8 mouse cellular contexts compared by ENCODE assay signal in genomic region chr5:76183043-76183749, GRCm38 (mm10). TPM values are rescaled to one million over a fixed set of nuclear protein-coding genes. Genes with fewer than 3 reads are reported as not detected.
DNase-seq lines count a peak whose midpoint lies in the region; ATAC-seq and TF ChIP-seq lines count a peak whose summit lies in the region.

No protein-coding gene starts in this region.

- no peak for TF ChIP-seq POLR2A in liver, adult 2 months (IDR thresholded peaks at IDR 0.05; ENCODE audit: extremely low read depth, insufficient read depth, low read length)

- no peak for DNase-seq in liver, adult 2 months (ENCODE audit: extremely low read depth, low read depth, low spot score)
- DNase-seq in liver = no peak
- no peak for DNase-seq in hindbrain, postnatal 0 days (ENCODE audit: low spot score)
- no peak for DNase-seq in thymus, postnatal 10 days (ENCODE audit: low spot score in 2 of 2)
- DNase-seq in embryo, embryonic 11 days = no peak
- no peak for DNase-seq in layer of hippocampus, postnatal 10 days (ENCODE audit: low spot score in 2 of 2)

- H3K79me2 ChIP-seq in liver, adult 2 months (ENCODE audit: control insufficient read depth, insufficient read depth, low read length) = no peaks in the 10 kb centered on the region; the same call in 1 of the 2 replicates

- H3K9me3 ChIP-seq in hindbrain, postnatal 0 days (ENCODE audit: low read length) = no peaks in the 10 kb centered on the region

- no peak for TF ChIP-seq CTCF in liver, adult 2 months (IDR thresholded peaks at IDR 0.05; ENCODE audit: low read depth, low read length)
- TF ChIP-seq CTCF in hindbrain, postnatal 0 days (IDR thresholded peaks at IDR 0.05; ENCODE audit: low read depth) = no peak

- peak overlapping the region; percentile 35 for H3K9ac ChIP-seq in liver, adult 2 months (ENCODE audit: low read depth, low read length)
- H3K9ac ChIP-seq in hindbrain, postnatal 0 days (replicated peaks; ENCODE audit: low read length) = peak overlapping the region; percentile 94

- peak overlapping the region; percentile 97 for H3K4me3 ChIP-seq in liver, adult 2 months (ENCODE audit: insufficient read depth, low read depth, low read length)
- peak overlapping the region; percentile 86 for H3K4me3 ChIP-seq in brown adipose tissue, adult 24 weeks (ENCODE audit: insufficient read depth, low read depth, low read length)
- H3K4me3 ChIP-seq in hindbrain, postnatal 0 days (ENCODE audit: low read length) = peak overlapping the region; percentile 89

- ATAC-seq in hindbrain, postnatal 0 days = no peak; the same call in 1 of the 2 replicates
- ATAC-seq in monocyte, adult 5-6 weeks (replicated peaks; ENCODE audit: insufficient number of reproducible peaks, low FRiP score, low TSS enrichment, poor library complexity, severe bottlenecking) = peak; percentile 17; the same call in 1 of the 2 replicates

- H3K4me2 ChIP-seq in hindbrain, postnatal 0 days (ENCODE audit: low read depth, low read length) = peak overlapping the region; percentile 79

- WGBS in liver, adult 2 months = 43% methylated on average over 17 of the region's 17 CpGs
- WGBS in hindbrain, postnatal 0 days = 39% methylated on average over 17 of the region's 17 CpGs

- no peaks in the 10 kb centered on the region; the same call in 1 of the 2 replicates for H3K36me3 ChIP-seq in liver, adult 2 months (ENCODE audit: control insufficient read depth, insufficient read depth, low read length)
- H3K36me3 ChIP-seq in hindbrain, postnatal 0 days (ENCODE audit: insufficient read depth, low read length) = no peaks in the 10 kb centered on the region

- H3K27ac ChIP-seq in liver, adult 2 months (replicated peaks; ENCODE audit: insufficient read depth, low read depth, low read length) = 0 out of 2 replicates have a peak overlapping the region, but pooled peaks have one; percentile 3
- H3K27ac ChIP-seq in brown adipose tissue, adult 24 weeks (replicated peaks; ENCODE audit: low read depth, low read length) = peak overlapping the region; percentile 20; the same call in 1 of the 2 replicates
- H3K27ac ChIP-seq in hindbrain, postnatal 0 days = peak overlapping the region; percentile 97; the same call in 1 of the 2 replicates

- no peaks in the 10 kb centered on the region for H3K27me3 ChIP-seq in liver, adult 2 months (ENCODE audit: control insufficient read depth, insufficient read depth, low read length)
- H3K27me3 ChIP-seq in hindbrain, postnatal 0 days (ENCODE audit: insufficient read depth, low read length) = no peaks in the 10 kb centered on the region

- H3K4me1 ChIP-seq in liver, adult 2 months (ENCODE audit: control insufficient read depth, insufficient read depth, low read length) = peaks cover 6% of the 10 kb centered on the region
- H3K4me1 ChIP-seq in brown adipose tissue, adult 24 weeks (ENCODE audit: control insufficient read depth, insufficient read depth, insufficient read length, low read length) = no peaks in the 10 kb centered on the region
- peaks cover 10% of the 10 kb centered on the region; the same call in 1 of the 2 replicates for H3K4me1 ChIP-seq in hindbrain, postnatal 0 days (ENCODE audit: insufficient read depth, low read length)

RNA-seq across cellular contexts. Expression of gene Tmem165, which starts 0.5 kb away (rescaled TPM):
- 13.9 and 15.1 TPM in 2 replicates for total RNA-seq in liver, adult 2 months (2014; rRNA removed)
- polyA plus RNA-seq in liver, adult 2 months (2012; rRNA removed) = 10.3 and 11.0 TPM in 2 replicates
- polyA plus RNA-seq in brown adipose tissue, adult 24 weeks (2012; ENCODE audit: insufficient read depth, insufficient read length, missing spikeins) = 15.1 and 17.8 TPM in 2 replicates
- total RNA-seq in hindbrain, postnatal 0 days (2014; rRNA removed) = 68.0 and 71.4 TPM in 2 replicates
- 49.4 and 54.2 TPM in 2 replicates for polyA plus RNA-seq in hindbrain, postnatal 0 days (2015; fragmentation: Nextera tagmentation; extraction: Ambion mirVana)
- 34.7 to 57.4 TPM (median 42.1 TPM) in 3 replicates for total RNA-seq in monocyte, adult 5-6 weeks (2017)
- 10 to 100 TPM; 48.0 to 51.7 TPM for total RNA-seq in layer of hippocampus, postnatal 10 days (2021)

RNA-seq across cellular contexts. Expression of gene Srd5a3, which starts 43.1 kb away (rescaled TPM):
- total RNA-seq in liver, adult 2 months (2014; rRNA removed) = 7.8 and 10.0 TPM in 2 replicates
- polyA plus RNA-seq in liver, adult 2 months (2012; rRNA removed) = 42.4 and 57.3 TPM in 2 replicates
- polyA plus RNA-seq in brown adipose tissue, adult 24 weeks (2012; ENCODE audit: insufficient read depth, insufficient read length, missing spikeins) = 6.4 and 11.9 TPM in 2 replicates
- 16.3 and 17.6 TPM in 2 replicates for total RNA-seq in hindbrain, postnatal 0 days (2014; rRNA removed)
- polyA plus RNA-seq in hindbrain, postnatal 0 days (2015; fragmentation: Nextera tagmentation; extraction: Ambion mirVana) = 22.2 and 22.9 TPM in 2 replicates
- 42.6 to 47.3 TPM (median 45.9 TPM) in 3 replicates for total RNA-seq in monocyte, adult 5-6 weeks (2017)
- total RNA-seq in layer of hippocampus, postnatal 10 days (2021) = 10 to 100 TPM; 17.9 to 19.6 TPM

Comparison
In these comparisons a context has a peak if more than half of its experiments do, and no peak if none do; other contexts are left out.
1. H3K27ac ChIP-seq: peak in every context shown above with its lines; median percentile 97 in hindbrain, postnatal 0 days; 20 in brown adipose tissue, adult 24 weeks; 3 in liver, adult 2 months.